Mouse (Mus musculus) MEL (cell line): ENCODE measurements around the gene Gm20388. TPM values are rescaled to one million over a fixed set of nuclear protein-coding genes. Genes with fewer than 3 reads are reported as not detected.

Source experiments
- DNase-seq: peaks from one replicate; pipeline ENCODE4 v3.0.0; 2011; ENCODE audit warnings: low read depth, low spot score
- H3K27ac ChIP-seq: 2 replicates; pipeline ENCODE4 v1.5.1; 2012; ENCODE audit warnings: low read depth, mild to moderate bottlenecking, control low read depth, low read length, moderate library complexity; ENCODE audit not compliant: control insufficient read depth
- H3K27me3 ChIP-seq, 2 experiments: fragments of 150-350 bp in 1 of 2; sonication (generic) in 1 of 2; 2 replicates each; pipeline ENCODE4 v1.6.1; 2012; ENCODE audit warnings: low read length in 2 of 2, mild to moderate bottlenecking in 2 of 2, improper control_type of control experiment in 1 of 2, moderate library complexity in 1 of 2; ENCODE audit not compliant: insufficient read depth in 2 of 2, control insufficient read depth in 1 of 2
- H3K36me3 ChIP-seq, 2 experiments: 2 replicates each; pipeline ENCODE4 v1.6.1; 2012 to 2014; ENCODE audit warnings: low read length in 2 of 2, improper control_type of control experiment in 1 of 2, inconsistent platforms in 1 of 2, mild to moderate bottlenecking in 1 of 2; ENCODE audit not compliant: insufficient read depth in 2 of 2, control insufficient read depth in 1 of 2
- H3K4me1 ChIP-seq, 2 experiments: fragments of 150-350 bp in 1 of 2; sonication (generic) in 1 of 2; 2 replicates each; pipeline ENCODE4 v1.6.1; 2012; ENCODE audit warnings: low read length in 2 of 2, improper control_type of control experiment in 1 of 2, mild to moderate bottlenecking in 1 of 2; ENCODE audit not compliant: insufficient read depth in 2 of 2, control insufficient read depth in 1 of 2
- H3K4me3 ChIP-seq, 2 experiments: fragments of 150-350 bp in 1 of 2; sonication (generic) in 1 of 2; 2 replicates each; pipeline ENCODE4 v1.5.1; 2012; ENCODE audit warnings: low read depth in 2 of 2, low read length in 2 of 2, mild to moderate bottlenecking in 2 of 2, moderate library complexity in 2 of 2, control low read depth in 1 of 2, improper control_type of control experiment in 1 of 2; ENCODE audit not compliant: control insufficient read depth in 1 of 2, insufficient read depth in 1 of 2
- H3K79me2 ChIP-seq: 2 replicates; pipeline ENCODE4 v1.6.1; 2012; ENCODE audit warnings: mild to moderate bottlenecking, low read length, moderate library complexity; ENCODE audit not compliant: control insufficient read depth, poor library complexity, insufficient read depth
- H3K9ac ChIP-seq: 2 replicates; pipeline ENCODE4 v1.6.1; 2012; ENCODE audit warnings: low read depth, mild to moderate bottlenecking, control low read depth, low read length, moderate library complexity; ENCODE audit not compliant: control insufficient read depth, poor library complexity, severe bottlenecking
- H3K9me3 ChIP-seq: fragments of 150-350 bp; sonication (generic); replicated peaks from 2 replicates; pipeline ENCODE4 v1.6.1; 2012; ENCODE audit warnings: mild to moderate bottlenecking, low read length, improper control_type of control experiment, moderate library complexity; ENCODE audit not compliant: insufficient read depth
- BHLHE40 ChIP-seq: IDR thresholded peaks from 2 replicates; pipeline ENCODE4 v1.6.1; 2012; ENCODE audit warnings: low read depth, mild to moderate bottlenecking, inconsistent platforms, low read length, improper control_type of control experiment, borderline replicate concordance
- CHD2 ChIP-seq: IDR thresholded peaks from 2 replicates; pipeline ENCODE4 v1.6.1; 2011; ENCODE audit warnings: low read length, improper control_type of control experiment
- E2F4 ChIP-seq: IDR thresholded peaks from 2 replicates; pipeline ENCODE4 v1.6.1; 2011; ENCODE audit warnings: low read depth, low read length, improper control_type of control experiment, borderline replicate concordance
- ELF1 ChIP-seq: IDR thresholded peaks from 2 replicates; pipeline ENCODE4 v1.6.1; 2014; ENCODE audit warnings: low read depth, mild to moderate bottlenecking, inconsistent platforms, low read length, improper control_type of control experiment, moderate library complexity
- ETS1 ChIP-seq: IDR thresholded peaks from 2 replicates; pipeline ENCODE4 v1.6.1; 2012; ENCODE audit warnings: low read depth, mild to moderate bottlenecking, inconsistent platforms, low read length, improper control_type of control experiment, moderate library complexity
- GABPA ChIP-seq: IDR thresholded peaks from 2 replicates; pipeline ENCODE4 v1.6.1; 2012; ENCODE audit warnings: low read depth, mild to moderate bottlenecking, inconsistent platforms, low read length, improper control_type of control experiment, moderate library complexity
- HCFC1 ChIP-seq: IDR thresholded peaks from 2 replicates; pipeline ENCODE4 v1.6.1; 2012; ENCODE audit warnings: low read depth, mild to moderate bottlenecking, inconsistent platforms, low read length, improper control_type of control experiment, moderate library complexity
- JUND ChIP-seq: IDR thresholded peaks from 2 replicates; pipeline ENCODE4 v1.6.1; 2011; ENCODE audit warnings: low read depth, mild to moderate bottlenecking, improper control_type of control experiment, low read length
- MAFK ChIP-seq: IDR thresholded peaks from 2 replicates; pipeline ENCODE4 v1.6.1; 2011; ENCODE audit warnings: low read depth, mild to moderate bottlenecking, low read length, improper control_type of control experiment, borderline replicate concordance
- MAZ ChIP-seq: IDR thresholded peaks from 2 replicates; pipeline ENCODE4 v1.6.1; 2012; ENCODE audit warnings: low read depth, mild to moderate bottlenecking, inconsistent platforms, low read length, improper control_type of control experiment
- MXI1 ChIP-seq: IDR thresholded peaks from 2 replicates; pipeline ENCODE4 v1.6.1; 2011; ENCODE audit warnings: mild to moderate bottlenecking, low read depth, low read length, improper control_type of control experiment
- MYB ChIP-seq: IDR thresholded peaks from 2 replicates; pipeline ENCODE4 v1.6.1; 2011; ENCODE audit warnings: mild to moderate bottlenecking, low read depth, low read length, improper control_type of control experiment
- MYC ChIP-seq: IDR thresholded peaks from 2 replicates; pipeline ENCODE4 v1.6.1; 2011; ENCODE audit warnings: low read depth, mild to moderate bottlenecking, low read length, improper control_type of control experiment, moderate library complexity
- NRF1 ChIP-seq: IDR thresholded peaks from 2 replicates; pipeline ENCODE4 v1.6.1; 2014; ENCODE audit warnings: low read depth, mild to moderate bottlenecking, inconsistent platforms, low read length, improper control_type of control experiment, moderate library complexity; ENCODE audit not compliant: poor library complexity, insufficient read depth, severe bottlenecking
- POLR2A ChIP-seq, 2 experiments: IDR thresholded peaks; 2 replicates each; pipeline ENCODE4 v1.6.1; 2011 to 2012; ENCODE audit warnings: low read length in 2 of 2, mild to moderate bottlenecking in 2 of 2, control low read depth in 1 of 2, improper control_type of control experiment in 1 of 2, low read depth in 1 of 2, moderate library complexity in 1 of 2; ENCODE audit not compliant: control insufficient read depth in 1 of 2, insufficient read depth in 1 of 2, poor library complexity in 1 of 2
- POLR2AphosphoS2 ChIP-seq: IDR thresholded peaks from 2 replicates; pipeline ENCODE4 v1.6.1; 2011; ENCODE audit warnings: low read length, improper control_type of control experiment
- POLR2AphosphoS5 ChIP-seq: IDR thresholded peaks from 2 replicates; pipeline ENCODE4 v1.6.1; 2012; ENCODE audit warnings: low read depth, borderline replicate concordance, mild to moderate bottlenecking, inconsistent platforms, low read length, moderate library complexity, mixed read lengths
- RAD21 ChIP-seq: IDR thresholded peaks from 2 replicates; pipeline ENCODE4 v1.6.1; 2011; ENCODE audit warnings: mild to moderate bottlenecking, low read depth, low read length, improper control_type of control experiment
- SMC3 ChIP-seq: IDR thresholded peaks from 2 replicates; pipeline ENCODE4 v1.6.1; 2011; ENCODE audit warnings: low read depth, low read length, improper control_type of control experiment
- TAL1 ChIP-seq: IDR thresholded peaks from 2 replicates; pipeline ENCODE4 v1.6.1; 2012; ENCODE audit warnings: mild to moderate bottlenecking, inconsistent platforms, low read length, moderate library complexity, mixed read lengths
- ZC3H11A ChIP-seq: IDR thresholded peaks from 2 replicates; pipeline ENCODE4 v1.6.1; 2012; ENCODE audit warnings: low read depth, mild to moderate bottlenecking, inconsistent platforms, low read length, improper control_type of control experiment
- ZKSCAN1 ChIP-seq: IDR thresholded peaks from 2 replicates; pipeline ENCODE4 v1.6.1; 2012; ENCODE audit warnings: low read depth, mild to moderate bottlenecking, inconsistent platforms, low read length, improper control_type of control experiment, moderate library complexity
- ZMIZ1 ChIP-seq: IDR thresholded peaks from 2 replicates; pipeline ENCODE4 v1.6.1; 2012; ENCODE audit warnings: low read depth, mild to moderate bottlenecking, inconsistent platforms, low read length, improper control_type of control experiment, moderate library complexity
- ZNF384 ChIP-seq: IDR thresholded peaks from 2 replicates; pipeline ENCODE4 v1.6.1; 2012; ENCODE audit warnings: low read depth, mild to moderate bottlenecking, inconsistent platforms, low read length, improper control_type of control experiment
- polyA plus RNA-seq, 2 experiments: library from polyadenylated mRNA; stranded (reverse) in 1 of 2; unstranded in 1 of 2; fragments of >175 nt in 1 of 2; fragments of >200 nt in 1 of 2; gene quantifications; 2 replicates each; pipeline versions ENCODE4 v1.2.1 to v1.2.4; 2012; ENCODE audit warnings: low replicate concordance in 2 of 2, low read depth in 1 of 2; ENCODE audit not compliant: insufficient read length in 2 of 2, insufficient read depth in 1 of 2, missing spikeins in 1 of 2
- total RNA-seq: library from RNA; depleted of rRNA; stranded (reverse); fragments of 300-350 nt; gene quantifications from 2 replicates; pipeline ENCODE4 v1.2.3, GENCODE M21; 2012

Gene Gm20388
- total and polyA plus RNA-seq, 3 experiments, result 11.1 to 17.8 TPM; not detected in 1

- DNase-seq, result no peak
- Histone ChIP-seq H3K4me3 (no peak overlapping the region), H3K9ac (no peak overlapping the region), H3K4me1 (no peaks in the 10 kb centered on the region), H3K79me2 (no peaks in the 10 kb centered on the region), H3K27me3 (no peaks in the 10 kb centered on the region), H3K9me3 (no peaks in the 10 kb centered on the region), H3K27ac (no peak overlapping the region), H3K36me3 (no peaks in the 10 kb centered on the region)
- TF ChIP-seq POLR2AphosphoS5, result no peak
- TF ChIP-seq NRF1, result no peak
- no peak for TF ChIP-seq ZC3H11A
- TF ChIP-seq CHD2, result no peak
- no peak for TF ChIP-seq BHLHE40
- no peak for TF ChIP-seq SMC3
- TF ChIP-seq MXI1, result no peak
- no peak for TF ChIP-seq MAFK
- no peak for TF ChIP-seq JUND
- TF ChIP-seq POLR2AphosphoS2, result no peak
- TF ChIP-seq E2F4, result no peak
- TF ChIP-seq TAL1, result no peak
- no peak for TF ChIP-seq HCFC1
- TF ChIP-seq MYB, result no peak
- TF ChIP-seq POLR2A (IDR thresholded peaks at IDR 0.05; ENCODE audit: control insufficient read depth in 1 of 2, insufficient read depth in 1 of 2, low read depth in 1 of 2, low read length in 2 of 2, poor library complexity in 1 of 2), result no peak
- no peak for TF ChIP-seq RAD21
- TF ChIP-seq MAZ, result no peak
- no peak for TF ChIP-seq ZKSCAN1
Observed at GRCm38 (mm10) chr8:120304097-120304496, 393.5 kb downstream of the Gm20388 start.

GRCm38 (mm10) chr8:120305800-120306385 is 395.3 kb downstream of the Gm20388 start:
- Histone ChIP-seq H3K4me3 (no peak overlapping the region), H3K79me2 (no peaks in the 10 kb centered on the region), H3K9ac (no peak overlapping the region), H3K36me3 (no peaks in the 10 kb centered on the region), H3K9me3 (no peaks in the 10 kb centered on the region), H3K4me1 (no peaks in the 10 kb centered on the region), H3K27ac (no peak overlapping the region)
- DNase-seq, result no peak
- TF ChIP-seq MYC (no peak), ETS1 (no peak), ELF1 (no peak), POLR2A (IDR thresholded peaks at IDR 0.05; ENCODE audit: control insufficient read depth in 1 of 2, insufficient read depth in 1 of 2, low read depth in 1 of 2, low read length in 2 of 2, poor library complexity in 1 of 2) (no peak), NRF1 (no peak), GABPA (no peak), ZMIZ1 (no peak), CHD2 (no peak), ZNF384 (no peak)
- TF ChIP-seq, all 39 proteins: peak for 0
- H3K27me3 ChIP-seq, result no peaks in the 10 kb centered on the region
